Mouse (Mus musculus) adrenal gland, postnatal 10 days (tissue): ENCODE measurements around the gene Nomo1. TPM values are rescaled to one million over a fixed set of nuclear protein-coding genes. Genes with fewer than 3 reads are reported as not detected.

Experiments
- DNase-seq: peaks from one replicate; pipeline ENCODE4 v3.0.0; 2021; ENCODE audit warnings: mixed read lengths
- total RNA-seq, 2 experiments: library from RNA; stranded (reverse); gene quantifications; 2 replicates each; pipeline ENCODE4 v1.2.3; 2021

Gene Nomo1
- total RNA-seq, 2 experiments from 2014 or later, result 50.4 to 50.6 TPM

DNA sequence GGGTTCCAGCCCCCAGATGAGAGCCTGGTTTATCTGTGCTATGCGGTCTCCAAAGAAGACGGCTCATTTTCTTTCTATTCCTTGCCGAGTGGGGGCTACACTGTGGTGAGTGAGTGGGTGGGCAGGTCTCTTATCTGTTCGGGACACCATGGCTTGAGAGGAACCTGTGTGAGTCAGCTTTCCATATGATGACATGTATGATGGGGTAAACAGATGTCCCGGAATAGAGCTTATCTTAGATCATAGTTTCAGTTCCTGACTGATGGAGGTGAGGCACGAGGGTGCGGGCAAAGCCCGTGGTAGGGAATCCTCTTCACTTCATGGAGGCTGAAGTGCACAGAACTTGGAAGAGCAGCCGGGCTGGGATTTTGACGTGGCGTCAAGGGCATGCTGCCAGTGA, 12.4 kb downstream of the Nomo1 start:
- peak; percentile 34 for DNase-seq

DNA sequence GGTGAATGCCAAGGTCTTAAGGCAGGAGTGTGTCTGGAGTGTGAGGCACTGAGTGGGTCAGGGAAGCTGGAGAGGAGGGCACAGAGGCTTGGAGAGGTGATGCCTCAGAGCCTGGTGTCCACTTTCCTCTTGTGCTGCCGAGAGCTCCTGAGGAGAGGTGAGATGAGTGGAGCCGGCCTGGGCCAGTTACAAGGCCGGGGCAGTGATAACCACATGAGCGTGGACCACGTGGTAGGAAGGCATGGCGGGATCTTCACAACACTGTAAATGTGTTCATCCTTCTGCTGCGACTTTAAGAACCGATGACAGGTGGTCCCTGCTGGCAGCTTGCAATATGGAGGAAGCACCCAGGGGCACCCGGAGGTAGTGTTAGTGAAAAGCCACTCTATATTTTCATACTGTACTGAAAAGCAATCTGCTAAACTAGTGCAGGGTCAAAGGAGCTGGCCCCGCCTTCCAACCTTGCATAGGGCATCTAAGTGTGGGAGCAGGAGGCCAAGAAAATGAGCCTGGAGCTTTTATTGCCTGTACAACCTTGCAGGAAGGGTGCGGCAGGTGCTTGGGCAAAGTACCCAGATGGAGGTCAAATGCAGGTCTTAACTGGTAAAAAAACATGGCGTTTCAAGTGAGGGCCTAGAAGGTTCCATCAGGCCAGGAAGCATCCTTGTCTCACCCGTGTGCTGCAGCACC, 14.5 kb downstream of the Nomo1 start:
- no peak for DNase-seq

DNA sequence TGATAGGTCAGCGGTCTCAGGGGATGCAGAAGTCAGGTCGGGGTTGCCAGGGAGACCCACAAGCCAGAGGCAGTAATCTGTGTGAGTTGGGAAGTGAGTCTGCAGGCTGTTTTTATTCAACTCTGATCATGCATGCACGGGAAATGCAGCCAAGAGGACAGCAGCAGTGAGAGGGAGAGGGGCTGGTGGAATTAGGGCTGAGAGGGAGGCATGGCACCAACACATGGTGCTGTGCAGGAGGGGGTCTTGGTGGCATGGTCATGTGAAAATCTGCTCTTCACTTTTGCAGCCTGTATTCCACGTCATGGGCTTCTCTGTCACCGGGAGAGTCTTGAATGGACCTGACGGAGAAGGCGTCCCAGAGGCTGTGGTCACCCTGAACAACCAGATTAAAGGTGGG, 16.5 kb downstream of the Nomo1 start:
- no peak for DNase-seq

DNA sequence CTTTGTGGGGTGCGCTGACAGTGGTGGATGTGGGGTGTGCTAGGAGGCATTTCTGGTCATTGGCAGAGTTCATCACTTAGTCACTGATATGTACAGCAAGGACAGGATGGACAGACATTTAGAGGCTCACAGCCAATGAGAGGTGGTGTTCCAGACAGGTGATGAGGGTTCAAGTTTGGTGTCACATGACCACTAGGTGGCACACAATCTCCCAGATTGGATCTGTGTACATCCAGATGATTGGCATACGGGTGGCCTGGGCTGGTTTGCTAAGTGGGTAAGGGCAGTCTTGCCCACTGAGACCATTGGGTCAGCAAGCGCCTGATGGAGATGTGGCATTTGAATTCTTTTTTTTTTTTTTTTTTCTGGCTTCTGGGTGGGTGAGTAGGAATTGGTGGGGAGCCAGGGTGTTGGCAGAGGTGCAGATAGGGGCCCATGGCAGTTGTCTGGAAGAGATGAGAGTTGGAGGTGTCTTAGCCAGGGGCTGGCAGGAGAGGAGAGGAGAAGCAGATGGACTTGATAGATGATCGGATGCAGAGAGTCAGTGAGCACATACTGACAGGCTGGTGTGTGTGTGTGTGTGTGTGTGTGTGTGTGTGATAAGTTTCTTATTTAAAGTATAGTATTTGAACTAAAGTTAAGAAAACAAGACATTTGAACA, 18.8 kb downstream of the Nomo1 start:
- DNase-seq, result no peak

DNA sequence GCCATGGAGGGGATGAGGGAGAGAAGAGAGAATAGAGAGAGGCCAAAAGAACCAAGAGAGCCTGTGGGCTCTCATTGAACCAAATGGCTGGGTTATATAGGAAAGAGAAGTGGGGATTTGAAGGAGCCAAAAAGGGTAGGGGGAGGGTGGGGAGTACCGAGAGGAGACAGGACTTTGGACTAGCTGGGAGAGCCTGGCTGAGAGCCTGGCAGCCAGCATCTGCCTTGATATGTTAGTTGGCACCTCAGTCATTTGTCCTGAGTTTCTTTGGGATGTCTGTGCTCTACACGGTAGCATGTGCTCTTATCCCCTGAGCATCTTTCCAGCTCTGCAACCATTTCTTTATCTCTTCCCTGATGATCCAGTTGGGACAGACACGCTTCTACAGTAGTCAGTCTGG, 20.1 kb downstream of the Nomo1 start:
- DNase-seq, result no peak

DNA sequence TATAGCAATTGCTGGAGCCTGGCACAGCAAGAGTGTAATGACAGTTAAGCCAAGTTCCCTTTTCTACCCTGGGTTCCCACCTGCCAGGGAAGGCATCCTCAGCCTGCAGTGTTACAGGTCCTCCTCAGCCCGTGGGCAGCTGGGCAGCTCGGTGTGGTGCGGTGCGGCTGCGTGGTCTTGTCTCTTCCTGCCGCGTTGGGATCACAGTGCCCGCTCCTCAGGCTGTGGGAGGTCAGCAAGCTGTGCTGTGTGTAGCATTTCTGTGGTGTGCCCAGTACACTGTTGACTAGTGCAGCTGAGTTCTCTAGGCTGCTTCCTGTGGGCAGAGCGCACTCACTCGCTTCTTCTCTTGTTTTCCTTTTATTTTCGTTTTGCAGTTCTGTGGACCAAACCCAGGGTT, 25.4 kb downstream of the Nomo1 start:
- DNase-seq, result no peak

DNA sequence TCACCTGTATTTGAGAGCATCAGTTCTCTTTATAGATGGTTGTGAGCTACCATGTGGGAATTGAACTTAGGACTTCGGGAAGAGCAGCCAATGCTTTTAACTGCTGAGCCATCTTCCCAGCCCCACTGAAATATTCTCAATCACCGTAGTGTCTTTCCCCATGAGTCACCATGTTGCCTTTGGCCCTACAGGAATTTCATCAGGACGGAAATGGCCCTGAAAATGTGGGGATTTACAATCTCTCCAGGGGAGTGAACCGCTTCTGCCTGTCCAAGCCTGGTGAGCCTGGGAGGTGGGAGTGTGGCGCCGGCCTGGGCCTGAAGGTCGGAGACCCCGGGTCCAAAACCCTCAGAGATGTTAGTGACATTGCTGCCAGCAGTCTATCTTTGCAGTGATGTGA, 27.2 kb downstream of the Nomo1 start:
- DNase-seq, result peak; percentile 25

DNA sequence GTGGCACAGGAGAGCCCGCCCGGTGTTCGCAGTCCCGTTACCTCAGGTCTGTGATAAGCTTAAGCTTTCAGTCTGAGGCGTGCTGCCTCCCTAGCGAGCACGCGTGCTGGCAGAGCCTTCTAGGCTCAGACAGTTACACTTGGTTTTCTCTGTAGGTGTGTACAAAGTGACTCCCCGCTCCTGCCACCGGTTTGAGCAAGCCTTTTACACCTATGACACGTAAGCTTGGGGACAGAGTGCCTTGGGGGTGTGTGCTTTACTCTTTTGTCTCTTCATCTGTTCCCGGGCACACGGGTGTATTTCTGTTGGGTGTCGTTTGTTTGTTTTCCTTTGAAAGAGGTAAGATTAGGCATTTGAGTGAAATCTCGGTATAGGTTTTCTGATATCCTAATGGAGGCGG, 28.1 kb downstream of the Nomo1 start:
- DNase-seq, result no peak

DNA sequence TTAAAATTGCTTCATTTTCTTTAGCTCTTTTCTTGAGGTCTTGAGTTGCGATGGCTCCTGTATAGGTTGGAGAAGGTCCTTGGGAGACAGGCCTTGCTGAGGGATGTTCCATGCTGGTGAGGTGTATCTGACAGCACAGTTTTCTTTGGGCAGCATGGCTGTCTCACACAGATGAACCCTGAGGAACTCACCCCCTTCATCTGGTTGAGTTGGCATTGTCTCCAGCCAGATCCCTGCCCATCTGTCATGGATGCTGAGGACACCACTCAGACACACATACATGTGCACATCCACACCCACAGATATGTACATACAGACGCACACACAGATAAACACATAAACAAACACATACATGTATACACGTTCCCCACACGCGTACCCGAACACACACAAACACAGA, 29.8 kb downstream of the Nomo1 start:
- DNase-seq, result no peak

DNA sequence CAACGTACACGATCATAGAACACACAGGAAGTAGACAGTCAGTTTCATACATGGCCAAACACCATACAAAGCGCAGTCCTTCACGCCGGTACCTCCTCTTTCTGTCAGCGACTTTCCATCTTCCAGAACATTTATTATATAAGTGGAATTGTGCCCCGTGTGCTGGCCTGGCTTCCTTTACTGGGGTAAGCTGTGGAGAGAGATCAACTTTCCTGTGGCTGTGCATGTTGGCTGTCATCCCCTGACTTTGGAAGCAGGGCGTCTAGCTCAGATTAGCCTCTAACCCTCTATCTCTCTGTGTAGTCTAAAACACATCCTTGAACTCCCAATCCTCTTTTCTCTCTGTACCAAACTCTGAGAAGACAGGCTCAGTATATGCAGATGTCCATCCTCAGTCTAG, 35.3 kb downstream of the Nomo1 start:
- DNase-seq, result no peak

DNA sequence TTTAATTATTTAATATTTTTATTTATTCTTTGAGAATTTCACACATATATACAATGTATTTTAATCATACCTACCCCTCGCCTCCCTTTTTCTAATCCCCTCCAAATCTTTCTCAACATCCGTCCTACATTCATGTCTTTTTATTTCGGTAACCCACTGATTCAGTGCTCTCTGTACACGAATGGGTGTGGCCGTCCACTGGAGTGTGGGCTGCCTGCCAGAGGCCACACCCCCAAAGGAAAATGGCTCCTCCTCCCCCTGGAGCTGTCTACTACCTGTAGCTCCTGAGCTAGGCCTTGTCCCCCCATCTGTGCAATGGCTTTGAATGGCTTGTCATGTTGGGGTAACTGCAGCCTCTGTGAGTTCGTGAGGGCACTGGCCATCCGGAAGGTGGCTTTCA, 43.3 kb downstream of the Nomo1 start:
- DNase-seq, result no peak

DNA sequence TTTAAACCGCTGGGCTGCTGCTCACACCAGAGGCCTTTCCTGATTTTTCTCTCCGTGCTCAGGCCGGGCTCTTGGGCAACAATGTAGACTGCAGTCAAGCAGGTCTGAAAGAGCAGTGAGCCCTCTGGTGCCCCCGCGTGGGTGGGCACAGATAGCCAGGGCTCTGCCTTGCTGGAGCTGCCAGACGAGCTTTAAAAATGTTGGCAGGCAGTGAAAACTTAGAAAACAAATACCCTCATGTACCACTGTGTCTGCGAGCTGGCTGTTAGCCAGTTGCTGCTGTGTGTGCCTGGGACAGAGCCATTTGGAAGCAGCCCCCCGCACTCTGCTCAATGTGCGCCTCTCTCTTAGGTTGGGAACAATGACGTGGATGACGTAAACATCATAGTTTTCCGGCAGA, 44.2 kb downstream of the Nomo1 start:
- DNase-seq, result no peak

DNA sequence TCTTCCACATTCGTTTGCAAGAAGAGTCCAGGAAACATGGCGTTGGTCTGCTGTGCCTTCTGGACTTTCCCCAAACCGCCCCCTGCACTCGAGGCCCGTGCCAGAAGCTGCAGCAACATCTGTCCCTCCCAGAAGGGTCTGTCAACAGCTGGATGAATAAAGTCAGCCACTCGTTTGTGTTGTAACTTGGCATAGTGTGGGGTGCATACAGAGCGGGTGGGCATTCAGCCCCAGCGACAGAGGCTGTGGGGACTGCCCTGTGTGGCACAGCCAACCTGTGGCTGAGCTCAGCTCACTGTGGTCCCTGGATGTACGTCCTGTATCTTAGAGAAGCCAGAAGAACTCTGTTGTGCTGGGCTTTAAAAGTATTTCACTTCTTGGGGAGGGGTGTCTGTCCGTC, 50.5 kb downstream of the Nomo1 start:
- DNase-seq, result no peak

DNA sequence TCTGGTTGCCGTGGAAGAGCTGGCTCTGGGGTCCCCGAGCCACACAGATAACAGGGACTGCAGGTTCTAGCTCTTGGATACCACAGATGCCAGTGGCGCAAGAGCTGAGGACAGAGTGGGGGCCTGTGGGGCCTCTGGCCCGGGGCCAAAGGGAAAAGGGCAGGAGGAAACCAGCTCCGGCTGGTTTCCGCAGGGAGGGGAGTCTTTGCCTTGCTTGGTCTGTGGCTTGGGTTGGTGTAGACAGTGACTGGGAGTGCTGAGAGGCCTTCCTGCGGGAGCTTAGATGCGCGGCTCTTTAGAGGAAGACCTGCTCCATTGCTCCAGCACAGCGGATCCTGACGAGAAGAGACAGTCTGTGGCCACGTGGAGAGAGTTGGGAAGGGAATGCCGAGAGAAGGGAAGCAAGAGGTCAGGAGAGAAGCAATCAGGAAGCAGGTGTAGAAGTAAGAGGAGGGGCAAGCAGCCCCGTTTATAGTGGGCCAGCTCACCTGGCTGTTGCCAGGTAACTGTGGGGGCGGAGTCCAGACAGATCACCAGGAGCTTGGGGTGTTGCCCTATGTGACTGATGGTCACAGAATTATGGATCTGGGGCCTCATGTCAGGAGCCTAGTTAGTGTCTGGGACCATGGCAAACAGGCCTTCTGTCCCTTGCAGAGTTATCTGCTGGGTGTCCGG, 51.5 kb downstream of the Nomo1 start:
- peak; percentile 31 for DNase-seq

DNA sequence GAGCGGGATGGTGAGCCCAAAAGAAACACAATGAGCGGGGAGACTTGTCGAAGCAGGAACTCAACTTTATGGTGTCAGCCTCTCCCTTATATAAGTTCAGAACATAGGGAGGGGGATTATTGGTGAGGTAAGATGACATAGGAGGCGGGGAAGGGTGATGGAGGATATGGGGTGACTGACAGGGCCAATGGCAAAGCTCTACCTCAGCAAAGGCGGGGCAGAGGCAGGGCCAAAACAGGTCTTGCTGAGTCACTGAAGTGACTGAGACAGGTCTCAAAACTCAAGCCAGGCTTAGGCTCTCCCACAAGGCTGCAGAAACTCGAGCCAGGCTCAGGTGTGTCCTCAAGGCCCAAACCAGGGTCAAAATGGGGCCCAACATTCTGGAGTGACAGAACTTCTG, 52.9 kb downstream of the Nomo1 start:
- no peak for DNase-seq

DNA sequence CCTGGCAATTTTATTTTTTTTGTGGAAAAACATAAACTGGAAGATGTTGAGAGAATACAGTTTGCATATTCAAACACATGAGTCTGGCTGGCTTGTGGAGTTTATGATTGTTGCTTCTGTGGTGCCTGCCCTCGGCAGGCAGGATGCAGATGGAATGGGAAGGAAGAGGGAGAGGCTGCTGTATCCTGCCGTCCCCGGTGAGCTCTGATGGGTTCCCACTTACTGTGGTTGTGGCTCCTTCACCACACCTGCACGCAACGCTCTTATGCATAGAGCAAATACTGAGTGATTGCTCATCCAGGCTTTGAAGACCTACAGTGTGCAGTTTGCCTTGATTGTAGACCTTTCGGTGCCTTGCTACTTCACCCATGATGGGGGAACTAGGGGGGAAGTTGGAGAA, 54.7 kb downstream of the Nomo1 start:
- no peak for DNase-seq

DNA sequence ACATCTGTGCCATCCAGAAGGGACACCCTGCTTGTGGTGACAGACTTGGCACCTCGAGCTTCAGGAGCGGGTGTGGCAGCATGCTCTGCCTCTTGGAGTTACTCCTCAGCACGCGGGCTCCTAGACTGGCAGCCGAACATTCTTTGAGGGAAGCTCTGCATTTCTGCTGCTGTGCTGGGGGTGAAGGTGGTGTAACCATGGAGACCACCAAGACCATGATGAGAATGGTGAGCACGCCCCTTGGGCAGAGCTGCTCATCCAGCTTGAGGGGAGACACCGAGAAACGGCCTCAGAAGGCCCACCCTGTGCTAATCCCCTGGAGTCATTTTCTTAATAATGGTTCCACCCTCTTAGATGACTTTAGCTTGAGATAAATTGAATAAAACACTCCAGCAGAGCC, 59.3 kb downstream of the Nomo1 start:
- DNase-seq, result no peak

DNA sequence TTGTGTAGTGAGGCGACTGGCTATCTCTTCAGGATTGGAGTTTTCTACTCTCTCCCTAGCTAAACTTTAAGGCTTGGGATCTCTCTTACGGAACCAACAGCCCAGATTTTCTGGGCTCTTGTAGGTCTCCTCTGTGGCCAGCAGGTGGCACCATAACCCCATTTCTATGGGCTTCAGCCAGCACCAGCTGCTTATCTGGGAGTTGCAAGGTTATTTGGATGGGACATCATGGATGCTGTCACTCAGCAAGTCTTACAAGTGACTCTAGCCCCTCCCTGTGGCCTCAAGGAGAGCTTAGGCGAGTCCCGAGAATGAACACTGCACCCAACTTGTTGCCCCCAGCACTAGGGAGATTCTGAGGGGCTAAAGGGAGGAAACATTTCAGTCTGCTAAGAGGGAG, 62.6 kb downstream of the Nomo1 start:
- DNase-seq, result peak; percentile 82

DNA sequence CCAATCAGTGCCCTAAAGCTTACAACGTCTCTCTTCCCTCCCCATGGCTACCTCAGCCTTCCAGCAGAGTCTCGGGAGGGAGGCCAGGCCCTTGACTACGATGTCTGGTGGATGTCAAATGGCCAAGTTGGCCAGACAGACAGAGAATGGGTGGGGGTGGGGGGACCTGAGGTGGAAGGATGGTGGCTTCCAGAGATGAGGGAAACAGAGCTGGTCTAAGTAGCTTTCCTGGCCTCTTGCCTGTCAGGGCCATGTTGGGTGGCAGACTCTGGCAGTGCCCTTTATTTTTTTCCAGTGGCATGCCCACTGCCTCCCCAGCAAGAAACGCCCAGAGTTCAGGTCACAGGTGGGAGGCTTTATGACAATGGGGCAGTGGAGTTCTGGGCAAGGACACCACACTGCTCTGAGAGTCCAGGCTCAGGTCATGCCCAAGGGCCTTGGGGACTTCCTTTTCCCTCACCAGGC, 63.9 kb downstream of the Nomo1 start:
- no peak for DNase-seq

DNA sequence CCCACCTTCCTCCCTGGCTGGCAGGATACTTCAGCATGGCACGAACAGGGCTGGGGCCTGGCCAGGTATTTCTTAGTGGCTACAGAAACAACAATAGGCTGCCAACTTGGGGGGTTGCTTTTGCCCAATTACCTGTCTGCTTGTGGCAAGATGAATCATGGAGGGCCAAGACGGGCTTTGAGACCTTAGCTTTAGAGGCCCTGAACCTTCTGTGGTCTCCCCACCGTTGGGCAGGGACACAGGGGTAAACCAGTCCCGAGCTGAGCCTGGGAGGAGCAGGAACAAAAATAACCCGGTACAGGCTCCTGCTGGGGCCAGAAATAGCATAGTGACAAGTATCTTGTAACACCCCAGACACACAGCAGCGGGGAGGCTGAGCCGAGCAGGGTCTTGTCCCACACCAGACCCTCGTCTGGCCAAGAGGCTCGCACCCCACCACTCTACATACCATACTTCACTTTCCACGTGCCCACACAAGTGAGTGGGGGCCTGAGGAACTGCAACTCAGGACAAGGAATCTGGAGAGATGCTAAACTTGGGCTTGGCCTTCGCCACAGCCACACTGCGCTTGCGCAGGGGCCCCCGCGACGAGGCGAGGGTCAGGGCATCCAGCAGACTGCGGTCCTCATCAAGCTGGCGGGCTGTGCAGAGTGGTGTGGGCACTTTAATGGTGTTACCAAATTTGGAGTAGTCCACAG, 64.9 kb downstream of the Nomo1 start:
- no peak for DNase-seq

DNA sequence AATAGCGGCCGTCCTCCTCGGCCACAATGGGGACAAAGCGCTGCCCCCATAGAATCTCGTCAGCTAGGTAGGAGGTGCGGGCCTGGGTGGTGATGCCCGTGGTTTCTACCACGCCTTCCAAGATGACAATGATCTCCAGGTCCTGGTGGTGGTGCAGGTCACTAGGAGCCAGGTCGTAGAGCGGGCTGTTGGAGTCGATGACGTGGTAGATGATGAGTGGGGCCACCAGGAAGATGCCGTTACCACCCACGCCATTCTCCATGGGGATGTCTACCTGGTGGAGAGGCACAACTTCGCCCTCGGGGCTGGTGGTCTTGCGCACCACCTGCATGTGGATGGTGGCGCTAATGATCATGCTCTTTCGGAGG, 65.4 kb downstream of the Nomo1 start:
- no peak for DNase-seq

DNA sequence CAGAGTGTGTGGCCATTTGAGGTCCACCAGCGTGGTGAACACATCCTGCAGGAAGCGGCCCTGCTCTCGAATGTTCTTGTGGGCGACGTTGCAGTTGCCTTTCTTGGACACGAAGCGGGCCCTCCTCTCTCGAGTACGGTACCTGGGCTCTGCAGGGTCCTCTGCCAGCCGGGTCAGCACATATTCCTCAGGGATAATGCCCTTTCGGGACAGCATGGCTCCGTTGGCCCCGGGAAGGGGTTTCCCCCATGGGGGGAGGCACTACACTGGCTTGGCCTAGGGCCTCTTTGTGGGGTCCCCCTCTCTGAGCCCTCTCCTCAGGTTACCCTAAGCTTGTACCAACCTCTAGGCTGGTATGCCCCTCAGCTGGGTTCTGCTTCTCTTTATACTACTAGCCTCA, 66.2 kb downstream of the Nomo1 start:
- no peak for DNase-seq

DNA sequence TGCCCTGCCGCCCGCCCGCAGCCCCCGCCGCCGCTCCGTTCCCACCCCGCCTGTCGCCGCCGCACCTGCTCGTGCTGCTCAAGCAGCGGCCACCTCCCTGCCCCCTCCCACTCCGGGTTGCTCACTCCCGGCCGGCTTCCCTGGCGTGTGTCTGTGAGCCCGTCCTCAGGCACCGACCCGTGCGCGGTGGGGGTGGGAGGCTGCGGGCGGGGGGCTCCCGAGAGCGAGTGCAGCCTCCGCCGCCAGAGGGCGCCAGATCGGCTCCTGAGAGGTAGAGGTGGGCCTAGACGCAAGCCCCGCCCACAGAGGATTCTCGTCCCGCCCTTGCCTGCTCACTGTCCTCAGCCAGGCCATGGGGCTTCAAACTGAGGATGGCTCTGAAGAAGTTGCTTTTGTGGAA, 67.1 kb downstream of the Nomo1 start, which contains the start of gene Kcnj11:
Gene Kcnj11, minus strand, starts transcription at position 202 of the 400 bp plus-strand sequence.
- peak; percentile 84 for DNase-seq
